Mouse (Mus musculus) bone marrow, adult 2 months (tissue): ENCODE data around the gene Mkrn3.

Experiments
- CTCF ChIP-seq: fragments of 200-500 bp; IDR thresholded peaks from 2 replicates; pipeline ENCODE4 v1.5.1; 2011; ENCODE audit warnings: low read length, control low read depth; ENCODE audit not compliant: control insufficient read depth, insufficient read depth
- POLR2A ChIP-seq: fragments of 200-500 bp; IDR thresholded peaks from 2 replicates; pipeline ENCODE4 v1.6.1; 2011; ENCODE audit warnings: low read depth, mild to moderate bottlenecking, control low read depth, low read length, borderline replicate concordance; ENCODE audit not compliant: control insufficient read depth

GRCm38 (mm10) chr7:62388291-62388690, 31.6 kb downstream of the Mkrn3 start:
- TF ChIP-seq CTCF (no peak), POLR2A (no peak)
